Mouse (Mus musculus): ENCODE data around the gene Trp53rkb.
A peak's percentile ranks its signal among the peaks of the same experiment; 100 is the strongest.

Trp53rkb gene

GRCm38 (mm10) chr2:166792355-166792754 is at the start of gene Trp53rkb:
TSS of gene Trp53rkb (plus strand) at chr2:166792531.
- DNase-seq, result no peak

GRCm38 (mm10) chr2:166743504-166743903 is 48.8 kb upstream of the Trp53rkb start:
- DNase-seq, result no peak

GRCm38 (mm10) chr2:166744433-166744832 is 47.9 kb upstream of the Trp53rkb start:
- DNase-seq, result no peak

- peak; percentile 75 for DNase-seq
Measured at GRCm38 (mm10) chr2:166745849-166746248, 46.5 kb upstream of the Trp53rkb start.

GRCm38 (mm10) chr2:166746261-166746913 is 45.9 kb upstream of the Trp53rkb start:
- DNase-seq, result peak; percentile 54

GRCm38 (mm10) chr2:166750620-166751191 is 41.6 kb upstream of the Trp53rkb start:
- DNase-seq, result no peak

GRCm38 (mm10) chr2:166754194-166754593 is 38.1 kb upstream of the Trp53rkb start:
- no peak for DNase-seq

- DNase-seq, result no peak
Measured at GRCm38 (mm10) chr2:166754760-166755159, 37.6 kb upstream of the Trp53rkb start.

GRCm38 (mm10) chr2:166757969-166758368 is 34.4 kb upstream of the Trp53rkb start:
- no peak for DNase-seq

GRCm38 (mm10) chr2:166764051-166764450 is 28.3 kb upstream of the Trp53rkb start:
- no peak for DNase-seq

- DNase-seq, result no peak
Measured at GRCm38 (mm10) chr2:166767591-166767990, 24.7 kb upstream of the Trp53rkb start.

- DNase-seq, result no peak
Measured at GRCm38 (mm10) chr2:166771396-166771795, 20.9 kb upstream of the Trp53rkb start.

- DNase-seq, result no peak
Measured at GRCm38 (mm10) chr2:166773587-166773986, 18.7 kb upstream of the Trp53rkb start.

GRCm38 (mm10) chr2:166774275-166774674 is 18.1 kb upstream of the Trp53rkb start:
- no peak for DNase-seq

- DNase-seq, result peak; percentile 64
Measured at GRCm38 (mm10) chr2:166775357-166775893, 16.9 kb upstream of the Trp53rkb start.

GRCm38 (mm10) chr2:166776272-166776671 is 16.1 kb upstream of the Trp53rkb start:
- DNase-seq, result peak; percentile 92

- no peak for DNase-seq
Measured at GRCm38 (mm10) chr2:166779956-166780355, 12.4 kb upstream of the Trp53rkb start.

- DNase-seq, result peak; percentile 91
Measured at GRCm38 (mm10) chr2:166780980-166781578, 11.3 kb upstream of the Trp53rkb start.

GRCm38 (mm10) chr2:166784376-166784775 is 8.0 kb upstream of the Trp53rkb start:
- DNase-seq, result no peak

- peak; percentile 94 for DNase-seq
Measured at GRCm38 (mm10) chr2:166786353-166787004, 5.9 kb upstream of the Trp53rkb start.

- peak; percentile 67 for DNase-seq
Measured at GRCm38 (mm10) chr2:166791738-166792137, 593 bp upstream of the Trp53rkb start.

- DNase-seq, result peak; percentile 89
Measured at GRCm38 (mm10) chr2:166793542-166794214, 1.3 kb downstream of the Trp53rkb start.

Data from thymus, postnatal 4 days (tissue).